Mouse (Mus musculus): ENCODE measurements at regions not wholly inside any gene's neighbourhood (a gene's known extent, or its start where the extent isn't known, plus 50 kb on each side); places are given as distances from the start of the nearest gene placed in this dataset.

DNA sequence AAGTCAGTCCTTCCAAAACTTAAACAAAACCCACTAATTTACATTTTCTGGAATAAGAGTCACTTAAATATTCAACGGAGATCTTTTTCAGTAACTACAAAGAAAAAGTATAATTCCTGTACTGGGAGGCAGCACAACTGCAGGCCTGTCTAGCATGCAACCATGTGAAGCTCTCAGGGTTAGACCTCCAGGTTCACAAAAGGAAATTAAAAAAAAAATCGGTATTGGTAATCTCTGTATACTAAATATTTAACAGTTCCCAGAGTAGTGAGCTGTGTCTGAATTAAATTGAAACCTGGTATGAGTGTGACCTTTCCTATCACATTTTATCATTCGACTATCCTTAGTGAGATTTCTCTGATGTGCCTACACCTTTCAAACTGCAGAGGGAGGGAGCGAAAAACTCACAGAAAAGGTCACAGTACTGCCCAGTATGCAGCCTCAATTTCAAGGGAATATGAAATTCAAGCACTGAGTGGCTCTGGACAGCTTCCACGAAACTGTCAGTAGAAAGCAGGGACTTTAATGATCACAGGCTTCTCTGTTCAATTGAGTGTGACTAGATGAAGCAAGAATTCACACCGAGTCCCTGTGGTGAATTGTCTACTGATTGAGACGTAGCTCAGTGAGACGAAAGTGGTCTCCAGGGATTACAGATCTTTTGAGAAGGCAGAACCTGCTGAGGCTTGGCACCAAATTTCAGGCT is 197.9 kb upstream of the Spock3 start:
- Histone ChIP-seq H3K27me3 (replicated peaks; ENCODE audit: control insufficient read depth, insufficient read depth, low read length) (no peaks in the 10 kb centered on the region), H3K9me3 (ENCODE audit: control insufficient read depth, low read length) (peaks cover 3% of the 10 kb centered on the region; the same call in 1 of the 2 replicates), H3K9ac (ENCODE audit: low read depth, low read length) (no peak overlapping the region), H3K4me3 (ENCODE audit: low read length) (no peak overlapping the region), H3K4me2 (ENCODE audit: low read length) (no peak overlapping the region), H3K4me1 (ENCODE audit: control insufficient read depth, insufficient read depth, low read depth, low read length) (no peaks in the 10 kb centered on the region), H3K36me3 (ENCODE audit: control insufficient read depth, insufficient read depth, low read length) (no peaks in the 10 kb centered on the region), H3K27ac (ENCODE audit: low read depth, low read length) (no peak overlapping the region)
- peak; percentile 89 for ATAC-seq
- WGBS, result 40% methylated on average over 8 of the region's 8 CpGs

DNA sequence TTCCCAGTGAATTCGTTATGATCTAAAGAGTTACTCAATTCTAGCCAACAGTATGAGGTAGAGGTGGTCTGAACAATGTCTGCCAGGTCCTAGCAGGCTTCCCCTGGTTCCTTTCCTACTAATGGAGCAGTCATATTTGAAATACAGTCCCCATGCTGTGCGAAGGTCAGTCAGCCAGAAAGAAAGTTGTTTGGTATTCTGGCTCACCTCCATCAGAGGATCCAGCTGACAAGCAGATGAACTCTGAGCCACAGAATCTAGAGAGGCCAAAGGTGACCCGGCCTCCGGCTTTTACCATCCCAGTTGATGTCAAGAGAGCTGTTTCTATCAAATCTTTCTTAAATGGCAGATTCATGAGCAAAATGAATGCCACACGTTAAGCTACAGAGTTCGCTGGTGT is 177.0 kb upstream of the Spock3 start:
- H3K27ac ChIP-seq (ENCODE audit: low read depth, low read length), result no peak overlapping the region
- no peak overlapping the region for H3K4me2 ChIP-seq (ENCODE audit: low read length)
- 67% methylated on average over 6 of the region's 6 CpGs for WGBS
- H3K27me3 ChIP-seq (replicated peaks; ENCODE audit: control insufficient read depth, insufficient read depth, low read length), result no peaks in the 10 kb centered on the region
- no peak overlapping the region for H3K9ac ChIP-seq (ENCODE audit: low read depth, low read length)
- no peak overlapping the region for H3K4me3 ChIP-seq (ENCODE audit: low read length)
- no peaks in the 10 kb centered on the region for H3K4me1 ChIP-seq (ENCODE audit: control insufficient read depth, insufficient read depth, low read depth, low read length)
- no peaks in the 10 kb centered on the region for H3K36me3 ChIP-seq (ENCODE audit: control insufficient read depth, insufficient read depth, low read length)
- ATAC-seq, result no peak
- no peaks in the 10 kb centered on the region for H3K9me3 ChIP-seq (ENCODE audit: control insufficient read depth, low read length)

DNA sequence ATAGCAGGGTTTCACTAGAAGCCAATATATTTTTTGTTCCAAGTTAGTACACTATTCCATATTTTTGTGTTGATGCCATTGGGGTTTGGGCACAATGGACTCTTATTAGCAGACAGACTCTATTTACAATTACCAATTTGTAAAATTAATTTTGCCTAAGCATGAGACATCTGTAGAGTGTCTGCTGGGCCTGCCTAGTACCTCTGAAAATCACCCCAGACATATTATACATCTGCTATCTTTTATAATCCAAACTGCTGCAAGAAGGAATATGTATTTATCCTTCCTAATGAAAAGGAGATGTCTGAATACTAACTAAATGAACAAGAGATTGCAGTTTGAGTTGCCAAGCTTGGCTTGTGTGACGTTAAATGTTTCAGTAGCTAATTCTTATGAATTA is 146.3 kb upstream of the Spock3 start:
- Histone ChIP-seq H3K36me3 (ENCODE audit: control insufficient read depth, insufficient read depth, low read length) (no peaks in the 10 kb centered on the region), H3K9ac (ENCODE audit: low read depth, low read length) (no peak overlapping the region), H3K27ac (ENCODE audit: low read depth, low read length) (no peak overlapping the region), H3K4me1 (ENCODE audit: control insufficient read depth, insufficient read depth, low read depth, low read length) (no peaks in the 10 kb centered on the region), H3K4me3 (ENCODE audit: low read length) (no peak overlapping the region), H3K4me2 (ENCODE audit: low read length) (no peak overlapping the region), H3K9me3 (ENCODE audit: control insufficient read depth, low read length) (no peaks in the 10 kb centered on the region), H3K27me3 (replicated peaks; ENCODE audit: control insufficient read depth, insufficient read depth, low read length) (no peaks in the 10 kb centered on the region)
- no peak for ATAC-seq
- WGBS, result 78% methylated on average over 1 of the region's 1 CpGs

Data from hindbrain, embryonic 16.5 days (tissue).